In genomic region chr16:18108221-18108966, GRCm38 (mm10) we compare ENCODE assay signal across 9 mouse cellular contexts. TPM values are rescaled to one million over a fixed set of nuclear protein-coding genes. Genes with fewer than 3 reads are reported as not detected.
DNase-seq lines count a peak whose midpoint lies in the region; ATAC-seq lines count a peak whose summit lies in the region.
"Had no signal": no experiment of that assay in that cellular context is flagged by ENCODE, and none has a peak within 500 bp of the region (broad histone marks: within the 10 kb centered on the region; RNA-seq: fewer than 3 reads in every experiment).

No protein-coding gene starts in this region.

- intact Hi-C loops in heart, postnatal 10 days (cut with DNase I): loop anchor here (1.0 kb wide), 2 partner anchors 64 to 102 kb away; no protein-coding TSS in a partner anchor

- 57% methylated on average over 5 of the region's 5 CpGs for WGBS in embryonic facial prominence, embryonic 11.5 days
- 60% methylated on average over 5 of the region's 5 CpGs for WGBS in neural tube, embryonic 14.5 days

- no peak overlapping the region for H3K4me3 ChIP-seq in embryonic facial prominence, embryonic 11.5 days (ENCODE audit: low read depth, low read length)
- H3K4me3 ChIP-seq in neural tube, embryonic 14.5 days (ENCODE audit: low read depth, low read length): no peak overlapping the region
- H3K4me3 ChIP-seq: lung, embryonic 15.5 days had no signal

- no peak overlapping the region for H3K27ac ChIP-seq in embryonic facial prominence, embryonic 11.5 days (replicated peaks; ENCODE audit: low read depth, low read length)
- no peak overlapping the region for H3K27ac ChIP-seq in neural tube, embryonic 14.5 days (ENCODE audit: low read depth, low read length)
- H3K27ac ChIP-seq: lung, embryonic 15.5 days had no signal

- DNase-seq in 416B (ENCODE audit: low read depth): peak; percentile 95
- peak; percentile 90 for DNase-seq in adrenal gland, adult 2 months
- DNase-seq in embryonic facial prominence, embryonic 11.5 days (ENCODE audit: low spot score): peak; percentile 69
- DNase-seq in heart, postnatal 10 days: peak; percentile 69 to 81
- DNase-seq in kidney, postnatal 25 days: peak; percentile 85 to 86
- peak; percentile 75 to 82 for DNase-seq in lung, adult 18-20 months
- peak; percentile 65 for DNase-seq in thymus, postnatal 4 days

- H3K4me1 ChIP-seq in embryonic facial prominence, embryonic 11.5 days (ENCODE audit: control insufficient read depth, insufficient read depth, low read length): no peaks in the 10 kb centered on the region
- H3K4me1 ChIP-seq in neural tube, embryonic 14.5 days (ENCODE audit: control insufficient read depth, insufficient read depth, low read length): no peaks in the 10 kb centered on the region
- H3K4me1 ChIP-seq: lung, embryonic 15.5 days had no signal

- H3K9me3 ChIP-seq in embryonic facial prominence, embryonic 11.5 days (replicated peaks; ENCODE audit: control insufficient read depth, low read length): no peaks in the 10 kb centered on the region
- no peaks in the 10 kb centered on the region for H3K9me3 ChIP-seq in neural tube, embryonic 14.5 days (ENCODE audit: control insufficient read depth, low read length)
- H3K9me3 ChIP-seq: lung, embryonic 15.5 days had no signal

- peak; percentile 68 for ATAC-seq in embryonic facial prominence, embryonic 11.5 days (replicated peaks; ENCODE audit: insufficient number of reproducible peaks, low FRiP score, low TSS enrichment, low read depth)
- peak; percentile 88 for ATAC-seq in neural tube, embryonic 14.5 days (ENCODE audit: low read depth)

- H3K36me3 ChIP-seq in embryonic facial prominence, embryonic 11.5 days (replicated peaks; ENCODE audit: control insufficient read depth, insufficient read depth, low read depth, low read length): no peaks in the 10 kb centered on the region
- no peaks in the 10 kb centered on the region for H3K36me3 ChIP-seq in neural tube, embryonic 14.5 days (ENCODE audit: control insufficient read depth, insufficient read depth, low read length)
- H3K36me3 ChIP-seq: lung, embryonic 15.5 days had no signal

- no peaks in the 10 kb centered on the region for H3K27me3 ChIP-seq in embryonic facial prominence, embryonic 11.5 days (ENCODE audit: control insufficient read depth, insufficient read depth, low read length)
- H3K27me3 ChIP-seq in neural tube, embryonic 14.5 days (ENCODE audit: control insufficient read depth, insufficient read depth, low read length): no peaks in the 10 kb centered on the region
- H3K27me3 ChIP-seq: lung, embryonic 15.5 days had no signal

- H3K9ac ChIP-seq in embryonic facial prominence, embryonic 11.5 days (replicated peaks; ENCODE audit: low read length): no peak overlapping the region
- no peak overlapping the region for H3K9ac ChIP-seq in neural tube, embryonic 14.5 days (replicated peaks; ENCODE audit: low read depth, low read length)
- H3K9ac ChIP-seq: lung, embryonic 15.5 days had no signal

- no peak overlapping the region for H3K4me2 ChIP-seq in embryonic facial prominence, embryonic 11.5 days (ENCODE audit: low read depth, low read length)
- no peak overlapping the region for H3K4me2 ChIP-seq in neural tube, embryonic 14.5 days (ENCODE audit: low read depth, low read length)
- H3K4me2 ChIP-seq: lung, embryonic 15.5 days had no signal

RNA-seq across cellular contexts. Expression of gene Prodh, which starts 18.4 kb away (rescaled TPM):
- 10 to 100 TPM; 30.2 to 46.7 TPM for total RNA-seq in adrenal gland, adult 2 months (2021)
- polyA plus RNA-seq in adrenal gland, adult 2 months (2012; rRNA removed): 68.7 and 99.1 TPM in 2 replicates
- polyA plus RNA-seq in embryonic facial prominence, embryonic 11.5 days (2014; fragmentation: Nextera tagmentation; extraction: Ambion mirVana): 10.4 and 11.0 TPM in 2 replicates
- total RNA-seq in heart, postnatal 10 days (2021): 10 to 100 TPM in 1 of 2 experiments, 1 to 10 TPM in 1; 6.4 to 11.4 TPM
- 2.2 and 2.5 TPM in 2 replicates for polyA plus RNA-seq in neural tube, embryonic 14.5 days (2014; fragmentation: Nextera tagmentation; extraction: Ambion mirVana)

RNA-seq across cellular contexts. Expression of gene Rtn4r, which starts 19.0 kb away (rescaled TPM):
- under 1 TPM; 0.14 to 0.23 TPM for total RNA-seq in adrenal gland, adult 2 months (2021)
- polyA plus RNA-seq in adrenal gland, adult 2 months (2012; rRNA removed): 0.58 and 0.90 TPM in 2 replicates
- polyA plus RNA-seq in embryonic facial prominence, embryonic 11.5 days (2014; fragmentation: Nextera tagmentation; extraction: Ambion mirVana): 1.1 and 1.7 TPM in 2 replicates
- 1 to 10 TPM; 7.7 to 7.9 TPM for total RNA-seq in heart, postnatal 10 days (2021)
- 27.4 and 36.4 TPM in 2 replicates for polyA plus RNA-seq in neural tube, embryonic 14.5 days (2014; fragmentation: Nextera tagmentation; extraction: Ambion mirVana)

RNA-seq across cellular contexts. Expression of gene Dgcr6, which starts 55.7 kb away (rescaled TPM):
- 10 to 100 TPM; 71.3 to 75.7 TPM for total RNA-seq in adrenal gland, adult 2 months (2021)
- polyA plus RNA-seq in adrenal gland, adult 2 months (2012; rRNA removed): 127 and 132 TPM in 2 replicates
- polyA plus RNA-seq in embryonic facial prominence, embryonic 11.5 days (2014; fragmentation: Nextera tagmentation; extraction: Ambion mirVana): 118 and 130 TPM in 2 replicates
- total RNA-seq in heart, postnatal 10 days (2021): 10 to 100 TPM; 42.8 to 47.4 TPM
- polyA plus RNA-seq in neural tube, embryonic 14.5 days (2014; fragmentation: Nextera tagmentation; extraction: Ambion mirVana): 155 and 174 TPM in 2 replicates

Comparison
In these comparisons a context has a peak if more than half of its experiments do, and no peak if none do; other contexts are left out.
1. RNA of gene Rtn4r, which starts 19.0 kb away (polyA plus RNA-seq): 27.4 to 36.4 TPM in neural tube, embryonic 14.5 days; 1.1 to 1.7 TPM in embryonic facial prominence, embryonic 11.5 days and 0.58 to 0.90 TPM in adrenal gland, adult 2 months; every median in the first group is over 10 times any median in the second.
2. Peak in every context shown above with its lines, with median percentiles within 50 percentile points of each other: DNase-seq.